Mouse (Mus musculus) activated CD4-positive, CD25-positive, alpha-beta regulatory T cell, adult 4 months (primary cell): Measurements from ENCODE around the gene Pias1. TPM values are rescaled to one million over a fixed set of nuclear protein-coding genes. Genes with fewer than 3 reads are reported as not detected.
"Not testable (repeated sequence)": the region's sequence is repeated elsewhere in the genome, so short reads cannot be mapped to it uniquely, and the experiment has no call there.

Experiments
- ATAC-seq: one replicate; pipeline ENCODE4 v1.8.0; 2017
- polyA plus RNA-seq, 2 experiments: library from polyadenylated mRNA; unstranded; fragments of 100-300 nt; shearing (Covaris generic); gene quantifications; one replicate each; pipeline ENCODE4 v1.2.1; 2017

Pias1 gene
- polyA plus RNA-seq, 2 experiments from 2014 or later: 132 to 142 TPM

DNA sequence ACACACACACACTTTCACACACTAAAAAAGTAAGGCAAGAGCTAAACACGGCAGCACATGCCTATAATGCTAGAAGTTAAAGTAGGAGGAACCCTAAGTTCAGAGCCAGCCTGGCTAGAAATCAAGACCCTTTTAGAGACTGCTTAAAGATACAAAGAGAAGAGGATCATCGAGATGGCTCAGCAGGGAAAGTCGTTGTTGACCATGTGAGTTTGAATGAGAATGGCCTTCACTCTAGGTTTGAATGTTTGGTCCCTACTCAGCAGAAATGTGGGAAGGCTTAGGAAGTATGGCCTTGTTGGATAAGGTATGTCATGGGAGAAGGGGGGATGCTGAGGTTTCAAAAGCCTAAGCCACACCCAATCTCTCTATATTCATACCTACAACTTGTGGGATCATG is 46.8 kb downstream of the Pias1 start:
- ATAC-seq: no peak

DNA sequence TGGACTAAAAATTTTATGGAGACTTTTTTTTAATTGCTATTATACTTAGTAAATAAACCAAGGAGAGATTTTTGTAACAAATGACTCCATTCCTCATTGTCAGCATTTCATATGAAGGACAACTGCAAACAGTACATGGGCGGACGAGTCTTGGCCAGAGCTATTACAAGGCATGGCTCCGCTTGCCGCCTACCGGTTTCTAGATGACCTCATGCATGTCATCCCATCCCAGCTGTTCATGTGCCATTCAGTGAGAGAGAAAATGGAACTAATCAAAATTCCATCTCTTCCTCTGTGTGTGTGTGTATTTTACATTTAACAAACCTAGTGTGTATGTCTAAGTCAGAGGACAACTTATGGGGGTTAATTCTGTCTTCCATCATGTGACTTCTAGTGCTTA is 51.9 kb downstream of the Pias1 start:
- no peak for ATAC-seq

DNA sequence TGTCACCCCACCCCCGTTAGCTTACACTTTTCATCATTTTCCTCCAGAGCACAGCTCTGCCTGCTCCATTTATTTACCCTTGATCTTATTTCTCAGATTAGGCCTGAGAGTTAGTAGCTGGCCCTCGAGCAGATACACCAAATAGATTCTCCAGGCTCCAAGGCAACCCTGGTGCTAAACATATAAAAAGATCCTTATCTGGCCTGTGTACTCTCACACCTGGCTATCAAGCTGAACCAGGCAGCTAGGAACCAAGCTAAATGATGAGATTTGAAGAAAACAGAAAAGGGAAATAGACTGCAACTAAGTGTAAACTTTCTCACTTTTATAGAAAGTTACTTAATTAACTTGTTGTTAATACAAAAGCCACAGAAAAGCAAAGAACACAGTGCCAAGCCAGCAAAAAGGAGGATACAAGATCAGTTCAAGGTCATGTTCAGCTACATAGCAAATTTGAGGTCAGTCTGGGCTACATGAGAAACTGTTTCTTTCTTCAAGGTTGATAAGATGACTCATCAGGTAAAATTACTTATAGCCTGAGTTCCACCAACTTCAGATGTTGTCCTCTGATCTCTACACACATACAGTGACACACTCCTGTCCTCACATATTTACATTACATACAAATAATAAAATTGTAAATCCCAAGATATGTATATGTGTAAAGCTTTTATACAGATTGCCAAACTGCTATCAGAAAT is 52.9 kb downstream of the Pias1 start:
- ATAC-seq: no peak

DNA sequence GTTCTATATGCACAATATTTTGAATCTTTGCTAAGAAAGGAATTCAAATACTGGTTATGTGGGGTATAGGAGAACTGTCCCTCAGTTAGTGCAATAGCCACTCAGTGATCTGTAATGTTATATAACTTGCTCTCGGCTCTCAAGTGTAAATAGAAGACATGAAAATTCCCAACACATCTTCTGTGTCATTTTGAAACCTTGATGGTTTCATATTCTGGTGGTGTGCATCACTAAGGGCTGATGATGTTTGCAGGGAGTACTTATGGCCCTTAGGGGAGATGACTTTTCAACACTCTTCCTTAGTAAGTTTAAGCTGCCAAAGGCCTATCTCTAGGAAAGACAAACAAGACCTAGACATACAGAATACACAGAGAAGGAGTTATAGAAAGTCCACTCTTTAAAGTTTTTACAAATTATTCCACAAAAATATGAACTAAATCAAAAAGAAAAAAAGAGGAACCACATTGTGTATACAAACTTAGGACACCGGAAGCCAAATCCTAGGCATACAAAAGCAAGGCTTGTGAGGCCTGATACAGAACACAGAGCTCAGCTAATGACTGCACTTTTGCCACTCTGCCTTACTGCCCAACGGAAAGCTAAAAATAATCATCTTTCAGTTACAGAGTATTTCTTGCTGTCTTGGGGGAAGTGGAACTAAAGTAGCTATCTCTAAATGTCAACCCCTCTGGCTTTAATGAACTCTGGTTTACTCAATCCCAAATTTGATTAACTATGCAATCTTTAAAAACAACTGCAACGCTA is 55.0 kb downstream of the Pias1 start:
- ATAC-seq: no peak

DNA sequence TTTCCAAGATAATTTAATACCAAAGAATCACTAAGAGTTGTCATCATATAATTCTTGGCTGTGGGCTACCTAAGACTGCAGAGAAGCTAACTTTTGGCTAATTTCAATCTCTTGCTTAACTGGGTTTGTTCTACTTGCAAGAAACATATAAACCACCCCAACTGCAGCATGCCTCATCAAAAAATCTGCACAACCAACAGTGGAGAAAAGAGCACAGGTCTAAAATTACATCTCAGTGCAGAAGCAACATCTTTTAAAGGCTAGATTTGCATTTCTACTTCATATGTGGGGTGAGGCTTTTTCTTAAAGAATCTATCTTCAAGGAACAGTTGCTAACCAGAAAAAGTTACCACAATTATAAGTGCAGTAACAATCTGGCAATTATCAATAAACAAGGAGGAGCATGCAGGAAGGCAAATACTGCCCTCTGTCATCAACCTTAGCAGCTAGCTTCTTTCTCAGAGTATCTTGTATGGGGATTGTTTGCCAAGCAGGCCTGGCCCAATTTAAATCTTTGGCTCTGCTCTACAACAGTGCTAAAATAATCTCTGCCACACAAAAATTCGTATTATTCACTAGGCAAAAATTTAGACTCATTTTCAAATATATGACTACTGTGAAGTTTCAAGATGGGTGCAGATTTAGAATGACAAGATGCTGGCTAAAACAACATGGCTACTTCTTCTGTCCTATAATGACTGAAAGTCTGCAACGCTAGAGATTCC is 62.7 kb downstream of the Pias1 start:
- ATAC-seq: no peak

DNA sequence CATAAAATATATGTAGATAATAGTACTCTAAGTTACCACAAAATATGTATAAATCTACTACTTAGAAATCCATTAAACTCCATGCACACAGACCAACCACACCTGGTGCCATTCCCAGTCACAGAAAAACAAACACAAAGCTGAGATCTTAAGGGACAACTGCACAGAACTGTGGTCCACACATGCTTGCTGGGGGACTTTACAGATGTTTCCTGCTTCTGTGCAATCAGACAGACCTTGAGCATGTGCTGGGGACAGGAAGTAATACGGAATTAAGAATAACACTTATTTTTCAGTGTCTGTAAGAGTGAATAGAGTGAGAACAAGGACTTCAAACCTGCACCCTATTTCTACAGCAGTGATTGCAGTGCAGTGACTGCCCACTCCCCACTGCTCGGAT is 66.8 kb downstream of the Pias1 start:
- no peak for ATAC-seq

DNA sequence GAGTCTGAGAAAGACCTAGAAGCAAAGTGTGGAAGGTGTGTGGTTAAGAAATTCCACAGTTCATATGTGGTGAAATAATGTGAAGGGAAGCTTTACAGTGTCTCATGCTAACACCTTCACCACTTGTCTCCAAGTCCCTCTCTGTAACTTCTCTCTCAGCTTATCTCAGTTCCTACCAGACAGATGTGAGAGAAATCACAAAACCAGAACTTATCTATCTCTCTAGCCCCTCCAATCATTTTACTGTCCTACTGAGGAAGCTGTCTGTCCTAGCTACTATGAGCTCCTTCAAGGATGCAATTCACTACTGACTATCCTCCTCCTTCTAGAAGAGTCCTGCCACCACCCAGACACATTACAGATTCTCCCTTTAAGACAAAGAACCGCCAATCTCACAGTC is 70.7 kb downstream of the Pias1 start:
- no peak for ATAC-seq

DNA sequence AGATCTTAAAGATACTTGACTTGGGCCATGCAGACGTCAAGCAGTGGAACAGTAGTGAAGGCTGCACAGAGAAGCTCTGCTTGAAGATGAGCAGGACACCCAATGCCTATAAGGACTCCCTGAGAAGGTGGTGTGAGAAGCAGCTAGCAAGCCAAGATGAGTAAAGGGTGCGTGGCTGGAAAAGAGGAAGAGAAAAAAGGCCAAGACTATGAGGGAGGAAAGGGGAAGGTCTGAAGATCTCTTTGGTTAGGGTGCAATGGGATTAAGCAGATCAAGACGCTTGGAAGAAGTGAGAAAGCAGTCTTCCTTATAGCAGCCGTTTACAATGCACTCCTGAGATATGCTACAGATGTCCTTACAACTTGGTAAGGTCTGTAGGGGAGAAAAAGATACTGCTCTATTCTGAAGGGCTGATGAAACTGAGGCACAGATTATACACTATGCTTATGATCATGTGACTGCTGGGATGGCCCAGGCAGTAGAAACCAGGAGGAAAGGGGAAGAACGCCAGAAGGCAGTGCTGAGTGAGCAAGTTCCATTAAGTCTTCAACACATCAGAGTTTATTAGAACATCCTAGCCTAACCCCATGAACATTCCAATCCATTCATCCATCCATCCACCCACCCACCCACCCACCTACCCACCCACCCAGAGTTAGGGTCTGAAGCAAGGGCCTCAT is 74.2 kb downstream of the Pias1 start:
- no peak for ATAC-seq

DNA sequence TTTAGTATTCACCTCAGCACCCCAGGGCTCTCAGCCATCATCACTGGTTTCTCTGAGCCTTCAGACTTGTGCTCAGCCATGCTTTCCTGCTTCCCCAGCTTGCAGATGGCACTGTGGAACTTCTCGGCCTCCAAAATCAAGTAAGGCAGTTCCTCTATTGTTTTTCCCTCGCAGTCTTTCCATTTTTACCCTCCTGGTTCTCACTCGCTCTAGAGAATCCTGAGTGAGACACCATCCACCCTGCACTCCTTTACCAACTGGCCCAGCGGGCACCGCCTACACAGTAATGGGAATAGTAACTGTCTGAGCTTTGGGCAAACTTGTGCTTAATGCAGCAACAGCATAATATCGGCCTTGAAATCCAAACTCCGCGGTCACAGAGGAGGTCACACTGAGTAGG is 82.7 kb downstream of the Pias1 start:
- ATAC-seq: no peak

DNA sequence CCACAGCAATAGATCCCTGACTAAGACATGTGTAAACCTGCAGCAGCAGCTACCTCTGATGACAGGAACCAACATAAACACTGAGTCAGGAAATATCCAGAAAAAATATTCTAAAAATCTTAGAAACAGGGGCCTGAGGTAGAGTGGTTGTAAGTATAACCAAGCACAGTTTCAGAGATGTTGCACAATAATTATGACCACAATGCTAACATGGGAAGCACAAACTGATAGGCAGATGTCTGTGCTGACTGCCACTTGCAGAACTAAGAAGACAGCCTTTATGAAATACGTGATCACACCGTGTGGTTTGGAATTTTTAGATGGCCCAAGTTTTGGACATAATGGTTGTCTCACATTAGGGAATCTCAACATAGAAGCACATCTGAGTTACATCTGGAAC is 83.9 kb downstream of the Pias1 start:
- ATAC-seq: no peak

DNA sequence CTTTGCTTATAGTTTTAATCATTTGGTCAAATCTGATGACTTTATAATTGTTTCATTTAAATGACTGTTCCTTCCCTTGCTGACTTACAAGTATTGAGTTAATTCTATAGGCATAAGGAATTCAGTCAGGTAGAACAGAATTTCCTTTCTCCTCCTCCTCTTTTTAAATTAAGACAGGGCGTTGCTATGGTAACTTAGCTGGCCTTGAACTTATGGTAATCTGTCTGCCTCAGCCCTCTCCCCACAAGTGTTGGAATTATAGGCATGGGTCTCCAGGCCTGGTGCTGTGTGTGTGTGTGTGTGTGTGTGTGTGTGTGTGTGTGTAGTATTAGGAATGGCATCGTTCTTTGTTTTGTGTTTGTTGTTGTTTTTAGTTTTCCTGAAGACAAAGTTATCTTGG is 86.0 kb downstream of the Pias1 start:
- no peak for ATAC-seq

DNA sequence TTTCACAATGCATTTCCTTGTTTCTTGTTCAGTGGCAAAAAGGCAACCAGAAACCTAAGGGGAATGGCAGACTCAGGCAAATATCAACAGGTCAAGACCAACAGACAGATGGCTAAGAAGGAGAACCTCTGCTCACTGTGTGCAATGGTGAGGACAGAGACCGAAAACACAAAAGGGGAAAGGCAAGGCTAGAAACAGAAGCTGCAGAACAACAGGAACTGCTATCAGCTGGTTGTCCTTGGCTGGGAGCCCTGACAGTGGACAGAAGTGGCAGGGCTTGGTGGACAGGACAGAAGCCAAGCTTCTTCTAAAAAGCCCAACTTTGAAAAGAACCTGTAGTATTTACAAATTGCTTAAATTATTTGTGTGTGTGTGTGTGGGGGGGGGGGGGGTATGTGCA is 93.2 kb downstream of the Pias1 start:
- ATAC-seq: no peak

DNA sequence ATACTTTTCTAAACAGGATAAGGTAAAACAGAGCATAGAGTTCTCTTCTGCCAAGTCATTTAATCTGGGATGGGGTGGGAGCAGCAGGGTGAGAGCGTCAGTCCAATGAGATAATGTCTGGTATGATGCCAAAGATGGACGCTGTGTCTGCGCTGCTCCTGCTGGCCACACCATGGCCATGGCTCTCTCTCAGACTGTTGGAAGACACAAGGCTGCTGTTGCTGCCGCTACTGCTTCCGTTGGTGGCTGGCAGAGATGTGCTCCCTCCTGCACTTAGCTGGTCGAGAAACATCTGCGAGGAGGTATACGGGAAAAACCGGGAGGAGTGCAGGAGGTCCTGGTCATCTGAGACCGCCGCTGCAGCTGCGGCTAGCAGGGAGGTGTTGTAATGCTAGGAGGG is 105.9 kb downstream of the Pias1 start:
- ATAC-seq: no peak

DNA sequence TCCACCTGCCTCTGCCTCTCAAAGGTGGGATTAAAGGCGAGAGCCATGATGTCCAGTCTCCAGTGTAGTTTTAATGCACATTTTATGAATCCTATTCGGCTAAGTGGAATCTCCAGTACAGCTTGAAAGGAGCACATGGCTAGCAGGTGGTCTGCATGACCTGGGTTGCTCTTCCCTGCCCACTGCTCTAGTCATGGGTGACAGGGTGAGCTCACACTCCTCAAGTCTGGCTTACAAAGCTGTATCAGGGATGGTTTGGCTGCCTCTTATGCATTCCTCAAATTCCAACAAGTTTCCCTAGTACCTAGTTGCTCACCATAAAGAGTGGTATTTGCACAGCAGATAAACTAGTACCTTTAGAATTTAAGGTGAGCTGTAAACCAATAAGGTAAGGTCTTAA is 109.9 kb downstream of the Pias1 start:
- no peak for ATAC-seq

DNA sequence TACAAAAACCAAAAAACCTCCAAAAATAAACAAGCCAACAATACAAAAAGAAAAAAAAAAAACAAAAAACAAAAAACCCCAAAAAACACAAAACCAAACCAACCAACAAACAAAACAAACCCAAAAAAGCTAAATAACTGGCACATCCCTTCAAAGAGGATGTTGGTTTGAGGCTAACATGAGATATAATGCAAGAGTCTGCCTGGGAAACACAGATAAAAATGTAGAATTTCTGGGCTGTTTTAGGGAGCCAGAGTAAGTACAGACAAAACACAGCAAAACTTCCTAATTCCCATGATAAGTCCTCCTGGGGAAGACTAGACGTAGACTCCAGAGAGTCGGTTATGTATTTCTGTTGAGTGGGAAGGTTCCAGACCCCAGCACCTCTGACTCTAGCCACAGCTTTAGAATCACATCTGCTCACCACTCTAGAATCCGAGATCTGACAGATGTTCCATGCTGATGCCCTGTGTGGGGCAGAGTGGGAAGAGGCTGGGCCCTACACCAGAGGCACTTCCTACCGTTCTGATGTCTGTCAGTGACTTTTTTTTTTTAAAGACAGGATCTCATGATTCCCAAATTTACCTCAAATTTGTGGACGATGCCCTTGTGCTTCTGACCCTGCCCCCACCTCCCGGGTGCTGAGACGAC is 110.6 kb downstream of the Pias1 start:
- ATAC-seq: no peak

DNA sequence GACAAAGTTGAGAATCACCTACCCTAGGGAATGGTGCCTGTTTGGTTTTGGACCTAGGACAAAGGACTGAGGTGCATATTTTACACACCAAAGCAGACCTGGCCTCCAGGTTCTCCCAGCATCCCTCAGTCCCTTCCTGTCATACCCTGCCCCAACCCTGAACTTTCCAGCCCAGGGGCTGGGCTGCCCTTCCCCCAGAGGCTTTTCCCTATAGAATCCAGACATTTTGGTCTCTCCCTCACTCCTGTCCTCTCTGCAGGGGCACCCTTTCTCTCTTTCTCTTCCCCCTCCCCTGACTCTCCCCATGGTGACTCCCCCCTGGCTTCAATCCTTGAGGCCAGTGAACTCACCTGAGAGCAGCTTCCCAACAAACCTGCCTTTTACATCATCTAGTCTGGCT is 117.0 kb downstream of the Pias1 start:
- ATAC-seq: no peak

DNA sequence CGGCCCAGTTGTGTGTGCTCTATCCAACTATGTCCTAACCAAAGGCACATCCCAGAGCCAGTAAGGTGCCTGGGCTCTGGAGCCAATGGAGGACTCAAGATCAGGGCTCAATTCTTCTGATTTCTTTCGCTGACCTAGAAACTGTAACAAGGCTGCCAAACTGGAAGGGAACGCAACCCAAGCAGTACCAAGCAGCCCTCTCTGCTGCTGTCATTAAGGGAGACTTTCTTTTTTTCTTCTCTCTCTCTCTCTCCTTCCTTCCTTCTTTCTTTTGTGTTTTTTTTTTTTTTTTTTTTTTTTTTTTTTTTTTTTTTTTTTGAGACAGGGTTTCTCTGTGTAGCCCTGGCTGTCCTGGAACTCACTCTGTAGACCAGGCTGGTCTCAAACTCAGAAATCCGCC is 118.5 kb downstream of the Pias1 start:
- not testable (repeated sequence) for ATAC-seq

DNA sequence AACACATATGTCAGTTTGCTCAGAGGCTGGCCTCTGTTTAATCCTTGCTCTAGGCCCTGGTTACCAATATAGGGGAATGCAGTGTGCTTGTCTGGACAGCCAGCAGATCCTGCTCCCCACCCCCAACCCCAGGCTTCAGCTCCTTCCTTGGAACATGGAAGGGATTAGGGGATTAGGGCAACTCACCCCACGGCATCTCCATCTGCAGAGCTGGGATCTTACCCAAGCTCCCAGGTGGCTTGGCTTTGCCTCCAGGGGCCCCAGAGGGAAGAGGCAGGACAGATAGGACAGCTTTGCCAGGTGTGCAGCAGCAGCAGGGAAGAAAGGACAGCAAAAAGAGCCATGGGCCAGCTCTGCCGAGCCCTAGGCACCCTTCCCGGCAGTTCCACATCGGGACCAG is 126.9 kb downstream of the Pias1 start:
- no peak for ATAC-seq

DNA sequence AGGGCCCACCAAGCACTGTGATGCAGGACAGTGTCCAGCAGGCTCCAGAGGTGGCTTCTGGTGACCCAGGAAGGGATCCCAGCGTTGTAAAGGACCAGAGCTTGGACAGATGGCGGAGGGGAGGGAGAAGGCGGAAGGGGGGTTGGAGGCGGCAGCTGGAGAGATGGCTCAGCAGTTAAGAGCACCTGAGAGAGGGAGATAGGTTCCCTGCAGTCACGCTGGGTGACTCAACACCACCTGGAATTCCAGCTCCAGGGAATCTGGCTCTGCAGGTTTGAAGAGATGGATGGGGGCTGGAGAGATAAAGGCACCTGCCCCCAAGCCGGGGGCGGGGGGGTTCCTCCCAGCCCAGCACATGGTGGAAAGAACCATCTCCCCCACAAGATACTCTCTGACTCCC is 127.6 kb downstream of the Pias1 start:
- ATAC-seq: not testable (repeated sequence)

DNA sequence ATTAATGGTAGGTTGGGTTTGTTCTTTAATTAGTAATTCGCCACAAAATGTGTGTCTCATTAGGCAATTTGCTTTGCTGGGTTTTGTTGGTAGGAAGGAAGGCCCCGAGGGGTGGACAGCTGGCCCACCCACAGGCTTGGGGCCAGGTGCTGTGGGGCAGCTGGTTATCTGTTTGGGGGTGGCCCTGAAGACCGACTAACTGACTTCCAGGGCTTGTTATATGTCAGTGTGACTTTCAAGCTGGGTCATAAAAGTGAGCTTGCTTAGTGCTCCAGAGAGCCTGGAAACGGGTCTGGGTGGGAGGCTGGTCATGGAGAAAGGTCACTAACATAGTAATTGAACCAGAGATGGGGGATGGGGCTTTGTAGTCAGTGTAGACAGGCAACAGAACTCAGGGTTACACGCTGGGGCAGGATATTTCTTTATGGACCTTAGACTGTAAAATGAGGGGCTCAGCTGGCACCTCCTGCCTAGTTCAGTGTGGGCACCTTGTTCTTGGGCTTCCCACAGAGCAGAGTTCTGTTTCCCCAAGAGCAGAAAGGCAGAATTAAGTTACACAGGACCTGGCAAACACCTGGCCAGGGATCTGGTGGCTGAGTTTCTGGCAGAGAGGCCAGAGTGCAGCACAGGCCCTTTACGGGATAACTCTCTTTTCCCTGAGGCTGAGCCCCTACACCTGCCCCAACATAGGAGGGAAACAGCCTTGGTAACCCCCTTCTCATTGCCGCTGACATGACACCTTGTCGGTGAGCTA is 129.3 kb downstream of the Pias1 start:
- ATAC-seq: no peak

DNA sequence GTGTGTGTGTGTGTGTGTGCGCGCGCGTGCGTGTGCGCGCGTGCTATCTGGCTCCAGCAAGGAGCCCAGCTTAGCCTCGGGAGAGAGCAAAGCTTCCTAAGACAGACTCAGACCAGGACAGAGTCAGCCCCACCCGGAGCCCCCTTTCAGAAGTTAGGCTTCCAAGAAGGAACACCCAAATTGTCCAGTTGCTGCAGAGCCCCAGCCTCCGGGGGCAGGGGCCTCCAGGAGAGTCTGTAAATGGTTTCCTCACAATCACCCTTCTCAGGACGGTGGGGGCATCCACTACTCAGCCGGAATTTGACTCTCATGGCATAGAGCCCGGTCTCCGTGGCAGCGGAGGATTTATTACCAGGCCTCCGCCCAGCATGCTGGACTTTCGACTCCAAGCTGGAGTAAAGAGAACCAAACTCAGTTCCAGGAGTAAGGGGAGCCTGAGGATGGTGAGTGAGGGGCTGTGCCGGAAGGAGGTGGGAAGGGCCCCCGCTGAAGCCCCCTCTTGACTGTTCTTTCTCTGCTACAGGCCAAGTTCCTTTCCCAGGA is 129.9 kb downstream of the Pias1 start, which contains the start of gene Calml4:
Calml4 (plus strand) TSS at position 362 of the 543 bp plus-strand sequence.
- no peak for ATAC-seq

DNA sequence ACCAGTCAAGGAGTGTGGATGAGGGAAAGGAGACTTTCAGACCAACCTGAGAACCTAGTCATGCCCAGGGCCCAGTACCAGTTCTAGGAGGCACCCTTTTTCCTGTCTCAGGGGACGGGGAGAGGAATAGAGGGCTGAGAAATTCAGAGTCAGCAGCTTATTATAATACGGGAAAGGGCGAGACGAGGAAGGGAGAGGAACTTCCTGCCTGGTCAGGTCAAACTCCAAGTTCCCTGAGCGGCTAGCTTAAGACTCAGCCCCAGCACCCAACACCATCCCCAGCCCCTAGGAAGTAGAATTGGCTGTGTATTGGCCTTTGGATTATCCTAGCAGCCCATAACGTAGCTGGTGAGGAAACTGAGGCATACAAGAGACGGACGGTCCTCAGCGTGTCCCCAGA is 130.5 kb downstream of the Pias1 start:
- no peak for ATAC-seq
